Mouse (Mus musculus) limb, embryonic 12.5 days (tissue): Measurements from ENCODE around the gene Gm10842. TPM values are rescaled to one million over a fixed set of nuclear protein-coding genes. Genes with fewer than 3 reads are reported as not detected.

Experiments
- ATAC-seq: fragments of 200-750 bp; cut with Nextera tagmentation; 2 replicates; pipeline ENCODE4 v1.8.0; 2017; ENCODE audit warnings: low read depth, moderate TSS enrichment; ENCODE audit not compliant: insufficient number of reproducible peaks, insufficient read depth, low FRiP score, low TSS enrichment
- H3K27ac ChIP-seq: fragments of 300-500 bp; sonication (generic); 2 replicates; pipeline ENCODE4 v1.5.1; 2016; ENCODE audit warnings: mild to moderate bottlenecking, moderate library complexity
- H3K27me3 ChIP-seq: fragments of 300-500 bp; sonication (generic); 2 replicates; pipeline ENCODE4 v1.6.1; 2016; ENCODE audit warnings: mild to moderate bottlenecking, moderate library complexity
- H3K36me3 ChIP-seq: fragments of 300-500 bp; sonication (generic); 2 replicates; pipeline ENCODE4 v1.6.1; 2016; ENCODE audit warnings: mild to moderate bottlenecking, moderate library complexity
- H3K4me1 ChIP-seq: fragments of 300-500 bp; sonication (generic); replicated peaks from 2 replicates; pipeline ENCODE4 v1.6.1; 2016
- H3K4me2 ChIP-seq: fragments of 300-500 bp; sonication (generic); 2 replicates; pipeline ENCODE4 v1.6.1; 2016; ENCODE audit warnings: mild to moderate bottlenecking, moderate library complexity
- H3K4me3 ChIP-seq: fragments of 300-500 bp; sonication (generic); replicated peaks from 2 replicates; pipeline ENCODE4 v1.5.1; 2016; ENCODE audit warnings: mild to moderate bottlenecking
- H3K9ac ChIP-seq: fragments of 300-500 bp; sonication (generic); replicated peaks from 2 replicates; pipeline ENCODE4 v1.6.1; 2016; ENCODE audit warnings: mild to moderate bottlenecking, moderate library complexity
- H3K9me3 ChIP-seq: fragments of 300-500 bp; sonication (generic); 2 replicates; pipeline ENCODE4 v1.6.1; 2016; ENCODE audit warnings: mild to moderate bottlenecking, moderate library complexity
- WGBS: fragments of 180-500 bp; shearing (Covaris S2); methylation state at CpG from one replicate; pipeline ENCODE4 v1.1.7; 2016; 5-methylcytosine and 5-hydroxymethylcytosine counted together
- polyA plus RNA-seq: library from polyadenylated mRNA; unstranded; fragments of >200 nt; fragmentation: Nextera tagmentation; extraction: Ambion mirVana; gene quantifications from 2 replicates; pipeline ENCODE4 v1.2.1, GENCODE M21; 2016

The Gm10842 gene
- polyA plus RNA-seq, 1 experiment from 2014 or later = not detected

- no peaks in the 10 kb centered on the region for H3K9me3 ChIP-seq
- H3K27me3 ChIP-seq = peaks cover 10% of the 10 kb centered on the region; the same call in 1 of the 2 replicates
- no peak overlapping the region for H3K9ac ChIP-seq
- H3K36me3 ChIP-seq = peaks cover 58% of the 10 kb centered on the region
- no peak overlapping the region for H3K27ac ChIP-seq
- 87% methylated on average over 5 of the region's 5 CpGs for WGBS
- no peak for ATAC-seq
- H3K4me3 ChIP-seq = no peak overlapping the region
- H3K4me1 ChIP-seq = no peaks in the 10 kb centered on the region
- H3K4me2 ChIP-seq = no peak overlapping the region
Measured at GRCm38 (mm10) chr11:105141115-105141514, 5.6 kb upstream of the Gm10842 start.

- H3K4me2 ChIP-seq = no peak overlapping the region
- no peak overlapping the region for H3K27ac ChIP-seq
- no peak overlapping the region for H3K9ac ChIP-seq
- ATAC-seq = no peak
- peaks cover 33% of the 10 kb centered on the region for H3K36me3 ChIP-seq
- peaks cover 16% of the 10 kb centered on the region for H3K27me3 ChIP-seq
- H3K4me3 ChIP-seq = no peak overlapping the region
- no peaks in the 10 kb centered on the region for H3K4me1 ChIP-seq
- H3K9me3 ChIP-seq = no peaks in the 10 kb centered on the region
Measured at GRCm38 (mm10) chr11:105143564-105143963, 3.1 kb upstream of the Gm10842 start.

GRCm38 (mm10) chr11:105144084-105144483 is 2.6 kb upstream of the Gm10842 start:
- 86% methylated on average over 3 of the region's 3 CpGs for WGBS
- Histone ChIP-seq H3K4me3 (no peak overlapping the region), H3K27me3 (peaks cover 16% of the 10 kb centered on the region), H3K4me1 (no peaks in the 10 kb centered on the region), H3K27ac (no peak overlapping the region), H3K4me2 (no peak overlapping the region), H3K36me3 (peaks cover 28% of the 10 kb centered on the region), H3K9ac (no peak overlapping the region), H3K9me3 (no peaks in the 10 kb centered on the region)
- ATAC-seq = no peak

GRCm38 (mm10) chr11:105144508-105145210 is 2.0 kb upstream of the Gm10842 start:
- no peak overlapping the region for H3K4me2 ChIP-seq
- peaks cover 16% of the 10 kb centered on the region for H3K27me3 ChIP-seq
- no peak for ATAC-seq
- no peak overlapping the region for H3K9ac ChIP-seq
- WGBS = 66% methylated on average over 11 of the region's 11 CpGs
- H3K4me3 ChIP-seq = no peak overlapping the region
- H3K36me3 ChIP-seq = peaks cover 23% of the 10 kb centered on the region
- H3K4me1 ChIP-seq = no peaks in the 10 kb centered on the region
- no peak overlapping the region for H3K27ac ChIP-seq
- H3K9me3 ChIP-seq = no peaks in the 10 kb centered on the region

- no peak for ATAC-seq
- 86% methylated on average over 10 of the region's 10 CpGs for WGBS
- no peak overlapping the region for H3K4me3 ChIP-seq
Measured at GRCm38 (mm10) chr11:105145211-105145610, 1.5 kb upstream of the Gm10842 start.

GRCm38 (mm10) chr11:105149353-105149752 is 2.7 kb downstream of the Gm10842 start:
- Histone ChIP-seq H3K4me2 (no peak overlapping the region), H3K36me3 (no peaks in the 10 kb centered on the region), H3K9ac (no peak overlapping the region), H3K4me1 (peaks cover 34% of the 10 kb centered on the region), H3K27ac (no peak overlapping the region), H3K9me3 (no peaks in the 10 kb centered on the region), H3K4me3 (no peak overlapping the region), H3K27me3 (peaks cover 37% of the 10 kb centered on the region)
- ATAC-seq = no peak
- WGBS = 79% methylated on average over 3 of the region's 3 CpGs

More at GRCm38 (mm10) chr11:105145211-105145610, 1.5 kb upstream of the Gm10842 start:
- H3K27ac ChIP-seq = no peak overlapping the region
- H3K9ac ChIP-seq = no peak overlapping the region
- peaks cover 17% of the 10 kb centered on the region for H3K36me3 ChIP-seq
- H3K27me3 ChIP-seq = peaks cover 18% of the 10 kb centered on the region
- H3K9me3 ChIP-seq = no peaks in the 10 kb centered on the region
- no peak overlapping the region for H3K4me2 ChIP-seq
- no peaks in the 10 kb centered on the region for H3K4me1 ChIP-seq

GRCm38 (mm10) chr11:105149766-105150165 is 3.1 kb downstream of the Gm10842 start:
- H3K9ac ChIP-seq = no peak overlapping the region
- no peaks in the 10 kb centered on the region for H3K9me3 ChIP-seq
- H3K27ac ChIP-seq = no peak overlapping the region
- 89% methylated on average over 1 of the region's 1 CpGs for WGBS
- H3K4me2 ChIP-seq = no peak overlapping the region
- H3K4me3 ChIP-seq = no peak overlapping the region
- H3K27me3 ChIP-seq = peaks cover 40% of the 10 kb centered on the region
- ATAC-seq = no peak
- no peaks in the 10 kb centered on the region for H3K36me3 ChIP-seq
- peaks cover 34% of the 10 kb centered on the region for H3K4me1 ChIP-seq

- no peaks in the 10 kb centered on the region for H3K9me3 ChIP-seq
- ATAC-seq = no peak
- peaks cover 34% of the 10 kb centered on the region for H3K4me1 ChIP-seq
Measured at GRCm38 (mm10) chr11:105150691-105151090, 4.0 kb downstream of the Gm10842 start.

GRCm38 (mm10) chr11:105151226-105152016 is 4.7 kb downstream of the Gm10842 start:
- peak; percentile 81 for ATAC-seq
- Histone ChIP-seq H3K4me1 (peaks cover 34% of the 10 kb centered on the region), H3K27me3 (peaks cover 41% of the 10 kb centered on the region), H3K9ac (no peak overlapping the region), H3K4me3 (no peak overlapping the region), H3K9me3 (no peaks in the 10 kb centered on the region), H3K27ac (no peak overlapping the region), H3K4me2 (peak overlapping the region; percentile 44), H3K36me3 (no peaks in the 10 kb centered on the region)
- WGBS = 11% methylated on average over 19 of the region's 19 CpGs

More at GRCm38 (mm10) chr11:105150691-105151090, 4.0 kb downstream of the Gm10842 start:
- peaks cover 41% of the 10 kb centered on the region for H3K27me3 ChIP-seq
- 43% methylated on average over 4 of the region's 4 CpGs for WGBS
- no peak overlapping the region for H3K9ac ChIP-seq
- no peak overlapping the region for H3K4me2 ChIP-seq
- H3K36me3 ChIP-seq = no peaks in the 10 kb centered on the region
- no peak overlapping the region for H3K4me3 ChIP-seq
- H3K27ac ChIP-seq = no peak overlapping the region

GRCm38 (mm10) chr11:105152017-105152300 is 5.3 kb downstream of the Gm10842 start:
- H3K36me3 ChIP-seq = no peaks in the 10 kb centered on the region
- no peak overlapping the region for H3K9ac ChIP-seq
- H3K9me3 ChIP-seq = no peaks in the 10 kb centered on the region
- H3K27me3 ChIP-seq = peaks cover 44% of the 10 kb centered on the region
- WGBS = no CpG with 5 or more reads among the region's 4 CpGs
- H3K4me3 ChIP-seq = no peak overlapping the region
- H3K4me1 ChIP-seq = peaks cover 34% of the 10 kb centered on the region
- ATAC-seq = no peak
- H3K27ac ChIP-seq = no peak overlapping the region
- peak overlapping the region; percentile 44 for H3K4me2 ChIP-seq

GRCm38 (mm10) chr11:105152357-105152899 is 5.7 kb downstream of the Gm10842 start:
- ATAC-seq = no peak
- peaks cover 44% of the 10 kb centered on the region for H3K27me3 ChIP-seq
- 59% methylated on average over 11 of the region's 11 CpGs for WGBS
- H3K4me1 ChIP-seq = peaks cover 34% of the 10 kb centered on the region
- no peak overlapping the region for H3K4me3 ChIP-seq
- no peaks in the 10 kb centered on the region for H3K36me3 ChIP-seq
- H3K4me2 ChIP-seq = no peak overlapping the region
- H3K27ac ChIP-seq = no peak overlapping the region
- no peak overlapping the region for H3K9ac ChIP-seq
- H3K9me3 ChIP-seq = no peaks in the 10 kb centered on the region
